Mouse (Mus musculus): ENCODE data around the gene Snip1.

- TF ChIP-seq CTCF (IDR thresholded peaks at IDR 0.05; ENCODE audit: control insufficient read depth, insufficient read depth, insufficient replicate concordance, low read depth, low read length) (no peak), POLR2A (IDR thresholded peaks at IDR 0.05; ENCODE audit: control insufficient read depth, low read depth, low read length) (no peak)
These were observed 38.9 kb downstream of the Snip1 start for GRCm38 (mm10) chr4:125105354-125105753.
